In genomic region chr2:166280651-166281127, GRCm38 (mm10) we compare ENCODE assay signal across 10 mouse cellular contexts.
A peak's percentile ranks its signal among the peaks of the same experiment; 100 is the strongest.
DNase-seq lines count a peak whose midpoint lies in the region; ATAC-seq and TF ChIP-seq lines count a peak whose summit lies in the region.
"Had no signal": no experiment of that assay in that cellular context is flagged by ENCODE, and none has a peak within 500 bp of the region (broad histone marks: within the 10 kb centered on the region; RNA-seq: fewer than 3 reads in every experiment).

No protein-coding gene starts in this region.

- no peaks in the 10 kb centered on the region for H3K4me1 ChIP-seq in kidney, embryonic 14.5 days (ENCODE audit: control insufficient read depth, insufficient read depth, low read length)
- H3K4me1 ChIP-seq in cerebellum, adult 2 months (ENCODE audit: control insufficient read depth, insufficient read depth, low read length), result peaks cover 6% of the 10 kb centered on the region
- H3K4me1 ChIP-seq in midbrain, embryonic 14.5 days (ENCODE audit: control insufficient read depth, insufficient read depth, low read length), result peaks cover 6% of the 10 kb centered on the region
- H3K4me1 ChIP-seq: heart, embryonic 13.5 days; limb, embryonic 12.5 days had no signal

- H3K27me3 ChIP-seq in kidney, embryonic 14.5 days (ENCODE audit: control insufficient read depth, insufficient read depth, low read length), result no peaks in the 10 kb centered on the region
- no peaks in the 10 kb centered on the region for H3K27me3 ChIP-seq in cerebellum, adult 2 months (ENCODE audit: control insufficient read depth, insufficient read depth, low read length)
- no peaks in the 10 kb centered on the region for H3K27me3 ChIP-seq in midbrain, embryonic 14.5 days (ENCODE audit: control insufficient read depth, insufficient read depth, low read length)
- H3K27me3 ChIP-seq: heart, embryonic 13.5 days; limb, embryonic 12.5 days had no signal

- no peak for TF ChIP-seq POLR2A in cerebellum, adult 2 months (IDR thresholded peaks at IDR 0.05; ENCODE audit: borderline replicate concordance, insufficient read depth, low read length)

- 36% methylated on average over 5 of the region's 5 CpGs for WGBS in kidney, embryonic 14.5 days
- WGBS in cerebellum, adult 2 months, result 7% methylated on average over 5 of the region's 5 CpGs
- WGBS in midbrain, embryonic 14.5 days, result 32% methylated on average over 5 of the region's 5 CpGs

- no peak for TF ChIP-seq CTCF in cerebellum, adult 2 months (IDR thresholded peaks at IDR 0.05; ENCODE audit: borderline replicate concordance, insufficient read depth, low read depth, low read length)

- no peak overlapping the region; the same call in 1 of the 2 replicates for H3K27ac ChIP-seq in kidney, embryonic 14.5 days (ENCODE audit: low read depth, low read length)
- H3K27ac ChIP-seq in cerebellum, adult 2 months (ENCODE audit: insufficient read depth, low read length), result peak overlapping the region; percentile 11; the same call in 1 of the 2 replicates
- H3K27ac ChIP-seq in midbrain, embryonic 14.5 days (replicated peaks; ENCODE audit: low read depth, low read length), result 0 out of 2 replicates have a peak overlapping the region, but pooled peaks have one; percentile 26
- H3K27ac ChIP-seq: heart, embryonic 13.5 days; limb, embryonic 12.5 days had no signal

- H3K4me3 ChIP-seq in kidney, embryonic 14.5 days (ENCODE audit: low read length), result no peak overlapping the region
- H3K4me3 ChIP-seq in cerebellum, adult 2 months (replicated peaks; ENCODE audit: insufficient read depth, low read depth, low read length), result no peak overlapping the region
- no peak overlapping the region for H3K4me3 ChIP-seq in midbrain, embryonic 14.5 days (replicated peaks; ENCODE audit: low read depth, low read length)
- H3K4me3 ChIP-seq: heart, embryonic 13.5 days; limb, embryonic 12.5 days had no signal

- H3K36me3 ChIP-seq in kidney, embryonic 14.5 days (ENCODE audit: control insufficient read depth, insufficient read depth, low read length), result no peaks in the 10 kb centered on the region
- H3K36me3 ChIP-seq in midbrain, embryonic 14.5 days (ENCODE audit: control insufficient read depth, insufficient read depth, low read length), result no peaks in the 10 kb centered on the region
- H3K36me3 ChIP-seq: heart, embryonic 13.5 days; limb, embryonic 12.5 days had no signal

- H3K9ac ChIP-seq in kidney, embryonic 14.5 days (ENCODE audit: low read depth, low read length), result no peak overlapping the region
- H3K9ac ChIP-seq in midbrain, embryonic 14.5 days (replicated peaks; ENCODE audit: low read length), result no peak overlapping the region
- H3K9ac ChIP-seq: heart, embryonic 13.5 days; limb, embryonic 12.5 days had no signal

- DNase-seq in kidney, adult 9 months, result no peak
- peak; percentile 49 to 65 for DNase-seq in cerebellum, adult 2 months
- DNase-seq in heart, adult 9 months (ENCODE audit: low spot score in 2 of 2), result peak; percentile 54 to 60
- DNase-seq in midbrain, embryonic 14.5 days, result peak; percentile 46
- no peak for DNase-seq in thymus, postnatal 4 days
- DNase-seq in right cerebral cortex, postnatal 25 days, result no peak

- no peak overlapping the region for H3K4me2 ChIP-seq in kidney, embryonic 14.5 days (replicated peaks; ENCODE audit: low read depth, low read length)
- no peak overlapping the region for H3K4me2 ChIP-seq in midbrain, embryonic 14.5 days (ENCODE audit: low read length)
- H3K4me2 ChIP-seq: heart, embryonic 13.5 days; limb, embryonic 12.5 days had no signal

- ATAC-seq in kidney, embryonic 14.5 days (ENCODE audit: low FRiP score, low TSS enrichment), result peak; percentile 43; the same call in 1 of the 2 replicates
- ATAC-seq in midbrain, embryonic 14.5 days (ENCODE audit: low FRiP score, low TSS enrichment), result no peak
- ATAC-seq in granulocyte monocyte progenitor cell, adult 5-6 weeks (replicated peaks; ENCODE audit: poor library complexity, severe bottlenecking), result no peak

- no peaks in the 10 kb centered on the region for H3K9me3 ChIP-seq in kidney, embryonic 14.5 days (ENCODE audit: control insufficient read depth, low read length)
- H3K9me3 ChIP-seq in midbrain, embryonic 14.5 days (ENCODE audit: control insufficient read depth, low read length), result no peaks in the 10 kb centered on the region

Comparison
In these comparisons a context has a peak if more than half of its experiments do, and no peak if none do; other contexts are left out.
1. DNase-seq: peak in cerebellum, adult 2 months (2 of 2), heart, adult 9 months (2 of 2) and midbrain, embryonic 14.5 days (single experiment); none in kidney, adult 9 months (single experiment), thymus, postnatal 4 days (single experiment) and right cerebral cortex, postnatal 25 days (single experiment).